Mouse (Mus musculus): ENCODE measurements around the gene Nr2e3. TPM values are rescaled to one million over a fixed set of nuclear protein-coding genes. Genes with fewer than 3 reads are reported as not detected.

The Nr2e3 gene
- polyA plus RNA-seq, 1 experiment from 2014 or later, result 3.0 TPM

- Histone ChIP-seq H3K4me2 (no peak overlapping the region), H3K27ac (no peak overlapping the region), H3K4me1 (no peaks in the 10 kb centered on the region), H3K4me3 (no peak overlapping the region), H3K36me3 (peaks cover 9% of the 10 kb centered on the region; the same call in 1 of the 2 replicates), H3K9me3 (no peaks in the 10 kb centered on the region), H3K27me3 (no peaks in the 10 kb centered on the region), H3K9ac (no peak overlapping the region)
- 85% methylated on average over 3 of the region's 3 CpGs for WGBS
- no peak for ATAC-seq (ENCODE audit: insufficient number of reproducible peaks, low FRiP score, low TSS enrichment, low read depth)
Measured at GRCm38 (mm10) chr9:59930248-59930647, 30.2 kb downstream of the Nr2e3 start.

GRCm38 (mm10) chr9:59914761-59915160 is 45.7 kb downstream of the Nr2e3 start:
- Histone ChIP-seq H3K9me3 (no peaks in the 10 kb centered on the region), H3K4me3 (no peak overlapping the region), H3K4me2 (no peak overlapping the region), H3K4me1 (no peaks in the 10 kb centered on the region), H3K27me3 (no peaks in the 10 kb centered on the region), H3K27ac (no peak overlapping the region), H3K9ac (no peak overlapping the region), H3K36me3 (peaks cover 16% of the 10 kb centered on the region)
- 93% methylated on average over 1 of the region's 1 CpGs for whole genome bisulfite sequencing
- no peak for ATAC-seq (ENCODE audit: insufficient number of reproducible peaks, low FRiP score, low TSS enrichment, low read depth)

- H3K27me3 ChIP-seq, result no peaks in the 10 kb centered on the region
- H3K4me2 ChIP-seq, result no peak overlapping the region
- no peaks in the 10 kb centered on the region for H3K4me1 ChIP-seq
- peaks cover 26% of the 10 kb centered on the region for H3K36me3 ChIP-seq
- H3K9me3 ChIP-seq, result no peaks in the 10 kb centered on the region
- H3K9ac ChIP-seq, result no peak overlapping the region
- ATAC-seq (ENCODE audit: insufficient number of reproducible peaks, low FRiP score, low TSS enrichment, low read depth), result no peak
- H3K4me3 ChIP-seq, result no peak overlapping the region
- WGBS, result 91% methylated on average over 1 of the region's 1 CpGs
- H3K27ac ChIP-seq, result no peak overlapping the region
Measured at GRCm38 (mm10) chr9:59903382-59903781, 57.1 kb downstream of the Nr2e3 start.

Other genes starting within 250 kb of the Nr2e3 start
- gene Senp8, start 209.9 kb downstream of the Nr2e3 start, polyA plus RNA-seq (2015; fragmentation: Nextera tagmentation; extraction: Ambion mirVana), result 9.2 and 9.9 TPM in 2 replicates
- 12.8 and 15.9 TPM in 2 replicates for gene Myo9a, start 209.8 kb downstream of the Nr2e3 start, polyA plus RNA-seq (2015; fragmentation: Nextera tagmentation; extraction: Ambion mirVana)

All from limb, embryonic 15.5 days (tissue).